Mouse (Mus musculus): ENCODE results near the gene Psph. TPM values are rescaled to one million over a fixed set of nuclear protein-coding genes. Genes with fewer than 3 reads are reported as not detected.

Gene Psph
- total RNA-seq, 2 experiments from 2014 or later: 22.5 to 26.0 TPM

GRCm38 (mm10) chr5:129742903-129743488 lies 44.3 kb downstream of the Psph start:
- DNase-seq (ENCODE audit: low spot score in 2 of 2): no peak

DNA sequence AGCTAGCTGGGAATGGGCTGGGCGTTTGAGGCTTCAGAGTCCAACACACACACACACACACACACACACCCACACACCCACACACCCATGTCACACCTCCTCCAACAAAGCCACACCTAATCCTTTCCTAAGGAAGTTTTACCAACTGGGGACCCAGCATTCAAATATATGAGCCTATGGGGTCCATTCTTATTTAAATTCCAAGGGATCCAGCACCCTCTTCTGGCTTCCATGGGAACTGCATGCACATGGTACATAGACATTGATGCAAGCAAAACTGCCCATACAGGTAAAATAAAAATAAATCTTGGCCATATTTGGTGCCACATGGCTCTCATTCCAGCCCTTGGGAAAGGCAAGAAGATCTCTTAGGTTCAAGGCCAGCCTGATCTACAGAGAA lies 46.3 kb downstream of the Psph start:
- DNase-seq (ENCODE audit: low spot score in 2 of 2): peak; percentile 29 to 35

GRCm38 (mm10) chr5:129731021-129731420 lies 56.2 kb downstream of the Psph start:
- DNase-seq (ENCODE audit: low spot score in 2 of 2): no peak

GRCm38 (mm10) chr5:129730344-129730743 lies 56.9 kb downstream of the Psph start:
- DNase-seq (ENCODE audit: low spot score in 2 of 2): peak in 1 of 2 experiments; percentile 17

GRCm38 (mm10) chr5:129729286-129729685 lies 58.0 kb downstream of the Psph start:
- no peak for DNase-seq (ENCODE audit: low spot score in 2 of 2)

GRCm38 (mm10) chr5:129726784-129727183 lies 60.5 kb downstream of the Psph start:
- DNase-seq (ENCODE audit: low spot score in 2 of 2): no peak

GRCm38 (mm10) chr5:129725774-129726392 lies 61.4 kb downstream of the Psph start:
- no peak for DNase-seq (ENCODE audit: low spot score in 2 of 2)

DNA sequence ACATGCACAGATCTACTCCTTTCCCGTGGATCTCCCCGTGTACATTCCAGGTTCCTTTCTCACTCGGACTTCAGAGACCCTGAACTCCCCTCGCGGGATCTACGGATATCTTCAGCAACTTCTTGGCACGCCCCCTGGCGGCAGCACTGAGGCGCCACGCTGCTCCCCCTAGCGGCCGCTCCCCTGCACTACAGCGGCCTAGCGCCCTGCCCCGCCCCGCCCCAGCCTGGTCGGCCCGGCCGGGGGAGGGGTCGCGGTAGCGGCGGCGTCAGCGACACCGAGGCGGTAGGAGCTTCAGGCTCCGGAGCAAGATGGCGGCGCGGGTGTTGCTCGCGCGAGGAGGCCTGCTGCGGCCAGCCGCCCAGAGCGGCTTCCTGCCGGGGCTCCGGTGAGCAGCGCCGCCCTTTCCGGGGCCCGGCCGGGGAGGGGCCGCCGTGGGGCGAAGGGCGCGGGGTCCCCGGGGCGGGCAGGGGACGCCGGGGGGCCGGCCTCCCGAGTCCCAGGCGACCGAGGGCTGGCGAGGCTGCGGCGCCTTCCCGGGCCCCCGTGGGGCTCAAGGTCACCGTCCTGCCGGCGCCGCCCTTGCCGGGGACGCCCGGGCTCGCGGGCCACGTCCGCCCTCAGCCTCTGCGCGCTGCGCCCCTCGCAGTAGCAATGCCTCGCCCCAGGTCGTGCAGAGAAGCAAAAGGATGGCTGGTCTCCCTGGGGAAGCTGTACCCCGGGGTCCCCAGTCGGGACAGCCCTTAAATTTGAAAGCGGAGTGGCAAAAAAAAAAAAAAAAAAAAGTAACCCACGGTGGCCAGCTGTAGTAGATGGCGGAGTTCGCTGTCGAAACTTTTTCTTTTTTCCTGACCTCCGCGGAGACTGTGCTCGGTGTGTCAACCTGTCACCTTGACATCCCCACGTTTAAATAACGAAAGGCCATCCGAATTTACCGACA lies 62.1 kb downstream of the Psph start, which contains the start of gene Nipsnap2:
Nipsnap2 (plus strand) TSS at position 230 of the 940 bp plus-strand sequence.
- peak; percentile 98 for DNase-seq (ENCODE audit: low spot score in 2 of 2)

- DNase-seq (ENCODE audit: low spot score in 2 of 2): no peak
Observed at GRCm38 (mm10) chr5:129724268-129724667, 63.0 kb downstream of the Psph start.

GRCm38 (mm10) chr5:129720176-129720575 lies 67.1 kb downstream of the Psph start:
- DNase-seq (ENCODE audit: low spot score in 2 of 2): no peak

- no peak for DNase-seq (ENCODE audit: low spot score in 2 of 2)
Observed at GRCm38 (mm10) chr5:129717016-129717415, 70.2 kb downstream of the Psph start.

Other genes with a start within 250 kb of the Psph start
- gene Mmp17, start 203.3 kb downstream of the Psph start, total RNA-seq (2021): 1 to 10 TPM; 1.4 to 1.5 TPM
- 1 to 10 TPM; 2.3 to 2.8 TPM for gene Zfp11, start 117.3 kb downstream of the Psph start, total RNA-seq (2021)
- under 1 TPM; 0.23 to 0.58 TPM for gene Sept14, start 78.9 kb downstream of the Psph start, total RNA-seq (2021)
- 10 to 100 TPM; 81.0 to 89.6 TPM for gene Mrps17, start 72.0 kb downstream of the Psph start, total RNA-seq (2021)
- gene Nipsnap2, start 62.4 kb downstream of the Psph start, total RNA-seq (2021): 100 to 1,000 TPM; 116 to 137 TPM
- gene Sumf2, start 59.5 kb upstream of the Psph start, total RNA-seq (2021): 10 to 100 TPM; 25.9 to 39.1 TPM
- 1,000 to 10,000 TPM; 1,056 to 1,163 TPM for gene Chchd2, start 100.0 kb upstream of the Psph start, total RNA-seq (2021)
- gene Zbed5, start 108.3 kb upstream of the Psph start, total RNA-seq (2021): 1 to 10 TPM; 1.5 to 2.1 TPM
- gene Phkg1, start 111.1 kb upstream of the Psph start, total RNA-seq (2021): 1 to 10 TPM; 1.2 to 4.7 TPM
- gene Nupr1l, start 121.1 kb upstream of the Psph start, total RNA-seq (2021): 1 to 10 TPM; 4.1 to 4.2 TPM
- 10 to 100 TPM; 27.7 to 33.9 TPM for gene Vkorc1l1, start 154.5 kb upstream of the Psph start, total RNA-seq (2021)
- 10 to 100 TPM; 48.8 to 52.0 TPM for gene Gusb, start 215.6 kb upstream of the Psph start, total RNA-seq (2021)
- 100 to 1,000 TPM in 1 of 2 experiments, 10 to 100 TPM in 1; 80.6 to 121 TPM for gene Asl, start 241.8 kb upstream of the Psph start, total RNA-seq (2021)
- 10 to 100 TPM; 26.0 to 40.2 TPM for gene Crcp, start 241.8 kb upstream of the Psph start, total RNA-seq (2021)

Measured in adrenal gland, adult 18-20 months (tissue).